Mouse (Mus musculus) C2C12 (cell line): Measurements from ENCODE around the gene Ccdc73. TPM values are rescaled to one million over a fixed set of nuclear protein-coding genes. Genes with fewer than 3 reads are reported as not detected.
"Not testable (repeated sequence)": the region's sequence is repeated elsewhere in the genome, so short reads cannot be mapped to it uniquely, and the experiment has no call there.

Source experiments
- H3K27me3 ChIP-seq: one replicate; pipeline ENCODE4 v1.6.1; 2011; ENCODE audit not compliant: control insufficient read depth, insufficient read depth, insufficient read length
- H3K36me3 ChIP-seq: one replicate; pipeline ENCODE4 v1.6.1; 2011; ENCODE audit not compliant: control insufficient read depth, insufficient read depth
- H3K4me3 ChIP-seq: one replicate; pipeline ENCODE4 v1.5.1; 2011; ENCODE audit warnings: mild to moderate bottlenecking, control low read depth; ENCODE audit not compliant: poor library complexity, insufficient read depth, severe bottlenecking
- H3K79me2 ChIP-seq: one replicate; pipeline ENCODE4 v1.6.1; 2011; ENCODE audit not compliant: control insufficient read depth, insufficient read depth
- H3K79me3 ChIP-seq: one replicate; pipeline ENCODE4 v1.6.1; 2011; ENCODE audit warnings: low read depth, control low read depth
- H3ac ChIP-seq: one replicate; pipeline ENCODE3; 2011; ENCODE audit warnings: low read depth; ENCODE audit not compliant: control insufficient read depth, insufficient read length
- CEBPB ChIP-seq: IDR thresholded peaks from one replicate; pipeline ENCODE4 v1.6.1; 2011; ENCODE audit warnings: low read depth, mild to moderate bottlenecking, control low read depth, moderate library complexity
- CTCF ChIP-seq: IDR thresholded peaks from one replicate; pipeline ENCODE4 v1.5.1; 2011; ENCODE audit not compliant: control insufficient read depth, insufficient read depth, insufficient read length
- FOSL1 ChIP-seq: IDR thresholded peaks from one replicate; pipeline ENCODE4 v1.8.0; 2011; ENCODE audit warnings: mild to moderate bottlenecking, low read length; ENCODE audit not compliant: poor library complexity, insufficient read depth, severe bottlenecking
- MAX ChIP-seq: IDR thresholded peaks from one replicate; pipeline ENCODE4 v1.6.1; 2011; ENCODE audit warnings: mild to moderate bottlenecking, control low read depth
- MYOD1 ChIP-seq: IDR thresholded peaks from one replicate; pipeline ENCODE4 v1.6.1; 2011; ENCODE audit warnings: low read depth; ENCODE audit not compliant: control insufficient read depth, insufficient read length
- MYOG ChIP-seq: IDR thresholded peaks from one replicate; pipeline ENCODE4 v1.6.1; 2011; ENCODE audit not compliant: control insufficient read depth, insufficient read length; ENCODE audit errors: extremely low read depth
- USF1 ChIP-seq: IDR thresholded peaks from one replicate; pipeline ENCODE4 v1.6.1; 2011; ENCODE audit warnings: low read depth, mild to moderate bottlenecking, control low read depth, moderate library complexity
- polyA plus RNA-seq: library from polyadenylated mRNA; unstranded; fragments of >200 nt; fragmentation: generic; extraction: Trizol; gene quantifications from one replicate; pipeline ENCODE4 v1.2.1, GENCODE M21; 2012; ENCODE audit warnings: missing spikeins

Gene Ccdc73
- polyA plus RNA-seq, 1 experiment = 0.21 TPM

- Histone ChIP-seq H3ac (no peak overlapping the region), H3K4me3 (no peak overlapping the region), H3K79me3 (peaks cover 38% of the 10 kb centered on the region), H3K27me3 (no peaks in the 10 kb centered on the region), H3K79me2 (peaks cover 45% of the 10 kb centered on the region), H3K36me3 (peaks cover 21% of the 10 kb centered on the region)
- TF ChIP-seq MYOG (no peak), MAX (no peak), CEBPB (no peak), USF1 (no peak), FOSL1 (no peak), CTCF (no peak), MYOD1 (no peak)
Observed at GRCm38 (mm10) chr2:105017802-105018201, 150.2 kb downstream of the Ccdc73 start.

DNA sequence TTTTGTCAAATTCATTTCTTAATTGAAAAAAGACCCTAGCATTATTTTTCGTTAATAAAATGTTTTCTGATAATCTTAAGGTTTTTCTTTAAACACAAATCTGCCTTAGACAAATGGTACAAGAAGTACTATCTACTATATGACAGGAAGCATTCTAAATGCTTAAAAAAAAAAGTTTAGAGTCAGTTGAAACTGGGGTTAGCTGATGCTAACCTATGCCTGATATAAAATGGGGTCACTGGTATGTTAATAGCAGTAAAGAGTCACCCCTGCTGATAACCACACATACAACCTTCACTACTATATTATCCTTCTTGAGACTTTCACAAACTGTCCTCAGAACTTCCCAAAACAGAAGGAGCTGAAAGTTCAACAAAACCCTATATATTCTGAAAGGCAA, 151.9 kb downstream of the Ccdc73 start:
- no peak overlapping the region for H3K4me3 ChIP-seq
- no peak for TF ChIP-seq MYOD1
- TF ChIP-seq CTCF = no peak
- no peak overlapping the region for H3ac ChIP-seq
- no peaks in the 10 kb centered on the region for H3K27me3 ChIP-seq
- H3K36me3 ChIP-seq = peaks cover 5% of the 10 kb centered on the region
- peaks cover 24% of the 10 kb centered on the region for H3K79me3 ChIP-seq
- H3K79me2 ChIP-seq = peaks cover 29% of the 10 kb centered on the region

DNA sequence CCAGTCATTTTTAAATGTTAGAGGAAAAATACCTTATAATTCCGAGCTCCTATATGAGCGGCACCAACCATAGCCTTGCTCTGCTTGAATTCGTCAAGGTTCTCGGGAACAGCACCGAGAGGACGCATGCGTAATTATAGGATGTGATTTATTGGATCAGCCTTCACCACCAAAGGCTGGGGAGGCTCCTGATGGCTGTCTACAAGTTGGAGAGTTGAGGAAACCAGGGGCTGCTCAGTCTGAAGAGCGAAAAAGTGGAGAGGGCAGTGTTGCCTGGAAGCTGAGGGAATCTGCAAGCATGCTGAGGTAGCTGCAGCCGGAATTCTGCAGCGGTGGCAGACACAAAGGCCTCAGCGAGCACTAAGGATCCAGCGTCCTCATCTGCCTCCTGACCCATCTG, 153.7 kb downstream of the Ccdc73 start:
- no peak for TF ChIP-seq FOSL1
- no peak for TF ChIP-seq MYOD1
- Histone ChIP-seq H3K79me3 (peaks cover 6% of the 10 kb centered on the region), H3K79me2 (peaks cover 11% of the 10 kb centered on the region), H3ac (no peak overlapping the region), H3K27me3 (no peaks in the 10 kb centered on the region), H3K4me3 (no peak overlapping the region), H3K36me3 (no peaks in the 10 kb centered on the region)

- TF ChIP-seq CEBPB (no peak), CTCF (no peak)
- Histone ChIP-seq H3K79me2 (peaks cover 5% of the 10 kb centered on the region), H3K36me3 (no peaks in the 10 kb centered on the region)
Observed at GRCm38 (mm10) chr2:105021836-105022235, 154.2 kb downstream of the Ccdc73 start.

DNA sequence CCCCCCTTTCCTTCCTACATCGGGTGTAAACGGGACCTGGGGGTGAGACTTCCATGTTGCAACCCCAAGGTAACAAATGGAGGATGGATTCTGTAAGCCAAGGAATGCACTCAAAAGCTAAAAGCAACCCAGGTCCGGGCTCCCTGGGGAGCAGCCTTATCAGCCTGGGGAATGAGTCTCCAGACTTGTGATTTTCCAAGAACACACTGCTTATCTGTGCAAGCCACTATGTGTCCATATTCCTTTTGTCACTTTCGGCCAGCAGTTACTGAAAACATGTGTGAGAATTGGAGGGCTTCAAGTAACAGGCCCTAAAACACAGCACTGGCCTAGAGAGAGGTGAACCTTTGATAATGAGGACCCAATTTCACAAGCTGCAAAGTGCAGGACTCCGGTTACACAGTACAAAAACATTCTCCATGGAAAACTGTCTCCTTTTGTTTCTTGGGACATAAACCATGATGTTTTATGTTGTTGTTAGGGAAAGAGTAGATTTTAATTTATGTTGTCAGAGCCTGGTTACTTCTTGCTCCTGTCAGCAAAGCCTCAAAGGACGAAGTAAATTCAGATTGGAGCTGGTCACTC, 155.5 kb downstream of the Ccdc73 start:
- H3K4me3 ChIP-seq = no peak overlapping the region
- H3K27me3 ChIP-seq = no peaks in the 10 kb centered on the region
- H3ac ChIP-seq = no peak overlapping the region
- no peak for TF ChIP-seq USF1
- no peak for TF ChIP-seq MYOG
- no peak for TF ChIP-seq MYOD1
- TF ChIP-seq CEBPB = no peak
- no peak for TF ChIP-seq MAX
- TF ChIP-seq FOSL1 = no peak
- TF ChIP-seq CTCF = no peak
- no peaks in the 10 kb centered on the region for H3K79me2 ChIP-seq
- H3K79me3 ChIP-seq = no peaks in the 10 kb centered on the region
- no peaks in the 10 kb centered on the region for H3K36me3 ChIP-seq

More at GRCm38 (mm10) chr2:105021836-105022235, 154.2 kb downstream of the Ccdc73 start:
- no peaks in the 10 kb centered on the region for H3K79me3 ChIP-seq
- no peak overlapping the region for H3ac ChIP-seq
- no peaks in the 10 kb centered on the region for H3K27me3 ChIP-seq
- H3K4me3 ChIP-seq = no peak overlapping the region

DNA sequence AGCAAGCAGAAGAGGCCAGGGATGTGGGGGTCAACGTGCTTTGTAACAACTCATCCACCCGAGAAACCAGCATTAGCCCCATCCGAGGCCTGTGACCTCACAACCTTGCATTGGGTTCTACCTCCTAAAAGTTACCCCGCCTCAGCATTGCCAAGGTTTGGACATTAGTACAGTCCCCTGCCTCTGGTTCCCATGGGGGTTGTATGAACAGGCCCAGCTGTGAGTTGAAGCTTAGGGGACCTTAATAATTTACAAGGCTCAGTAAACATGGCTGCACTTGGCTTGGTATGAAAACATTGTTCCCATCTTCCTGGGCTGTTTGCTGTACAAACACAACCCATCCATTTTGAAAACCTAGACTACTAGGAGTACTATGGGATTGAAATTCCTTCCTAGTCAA, 156.2 kb downstream of the Ccdc73 start:
- Histone ChIP-seq H3K4me3 (no peak overlapping the region), H3K36me3 (no peaks in the 10 kb centered on the region), H3K79me3 (no peaks in the 10 kb centered on the region), H3K79me2 (no peaks in the 10 kb centered on the region), H3K27me3 (no peaks in the 10 kb centered on the region), H3ac (no peak overlapping the region)
- TF ChIP-seq FOSL1 = no peak
- no peak for TF ChIP-seq MYOD1
- no peak for TF ChIP-seq MYOG
- no peak for TF ChIP-seq CTCF
- no peak for TF ChIP-seq CEBPB
- no peak for TF ChIP-seq USF1
- TF ChIP-seq MAX = no peak

DNA sequence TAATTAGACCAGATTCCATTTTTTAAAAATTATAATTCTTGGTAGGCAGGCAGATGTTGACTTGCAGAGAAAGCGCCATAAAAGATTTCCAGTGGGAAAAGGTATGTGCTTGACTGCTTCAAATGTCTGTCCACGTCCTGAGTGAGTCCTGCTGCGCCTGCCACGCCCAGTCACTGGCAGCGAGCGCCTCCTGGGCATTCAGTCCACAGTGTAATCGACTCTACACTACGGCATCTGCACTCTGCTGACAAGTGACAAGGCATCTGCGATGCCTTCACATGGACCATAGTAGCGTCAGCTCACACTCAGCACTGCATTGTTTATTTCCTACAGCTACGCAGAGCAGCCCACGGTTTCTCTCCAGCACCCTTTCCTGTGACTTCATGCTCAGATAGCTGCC, 158.0 kb downstream of the Ccdc73 start:
- H3K36me3 ChIP-seq = not testable (repeated sequence)

More for the DNA sequence above, 158.0 kb downstream of the Ccdc73 start:
- not testable (repeated sequence) for H3ac ChIP-seq, H3K79me3 ChIP-seq, H3K79me2 ChIP-seq, H3K27me3 ChIP-seq, H3K4me3 ChIP-seq
